Mouse (Mus musculus) gastrocnemius, postnatal 14 days (tissue): ENCODE measurements at regions not wholly inside any gene's neighbourhood (a gene's known extent, or its start where the extent isn't known, plus 50 kb on each side); places are given as distances from the start of the nearest gene placed in this dataset.

Experiments
- DNase-seq: peaks from one replicate; pipeline ENCODE4 v3.0.0; 2021; ENCODE audit warnings: mixed read lengths
- intact Hi-C: fragments of 180-260 bp; cut with DNase I; formaldehyde crosslinking; loops from one replicate; pipeline ENCODE4 v1.15.1; 2025; ENCODE audit warnings: low total_unique reads

GRCm38 (mm10) chr8:33081941-33082340 is 346.6 kb upstream of the 5930422O12Rik start:
- no peak for DNase-seq
- intact Hi-C loops: no loop called here

DNA sequence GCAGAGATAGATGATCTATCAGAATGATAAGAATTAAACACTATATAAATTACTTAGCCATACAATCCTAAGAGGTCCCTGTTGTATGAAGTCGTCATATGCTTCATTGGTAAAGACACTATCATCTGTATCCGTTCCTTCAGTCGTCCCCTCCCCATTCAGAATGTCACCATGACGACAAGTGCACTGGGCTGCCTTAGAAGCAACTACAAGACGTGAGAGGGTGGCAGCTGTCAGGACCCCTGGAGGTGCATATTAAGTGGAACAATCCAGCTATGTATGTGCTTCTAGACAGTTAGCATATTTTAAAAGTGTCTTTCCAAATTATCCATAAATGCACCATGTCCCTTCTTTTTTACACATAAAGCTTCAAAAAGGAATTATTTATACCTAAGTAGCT is 343.0 kb upstream of the 5930422O12Rik start:
- intact Hi-C loops: no loop called here
- DNase-seq: no peak

- intact Hi-C loops: no loop called here
- DNase-seq: no peak
These were observed 338.8 kb upstream of the 5930422O12Rik start for GRCm38 (mm10) chr8:33089731-33090130.

- intact Hi-C loops: no loop called here
- no peak for DNase-seq
These were observed 319.6 kb upstream of the 5930422O12Rik start for GRCm38 (mm10) chr8:33108914-33109313.

DNA sequence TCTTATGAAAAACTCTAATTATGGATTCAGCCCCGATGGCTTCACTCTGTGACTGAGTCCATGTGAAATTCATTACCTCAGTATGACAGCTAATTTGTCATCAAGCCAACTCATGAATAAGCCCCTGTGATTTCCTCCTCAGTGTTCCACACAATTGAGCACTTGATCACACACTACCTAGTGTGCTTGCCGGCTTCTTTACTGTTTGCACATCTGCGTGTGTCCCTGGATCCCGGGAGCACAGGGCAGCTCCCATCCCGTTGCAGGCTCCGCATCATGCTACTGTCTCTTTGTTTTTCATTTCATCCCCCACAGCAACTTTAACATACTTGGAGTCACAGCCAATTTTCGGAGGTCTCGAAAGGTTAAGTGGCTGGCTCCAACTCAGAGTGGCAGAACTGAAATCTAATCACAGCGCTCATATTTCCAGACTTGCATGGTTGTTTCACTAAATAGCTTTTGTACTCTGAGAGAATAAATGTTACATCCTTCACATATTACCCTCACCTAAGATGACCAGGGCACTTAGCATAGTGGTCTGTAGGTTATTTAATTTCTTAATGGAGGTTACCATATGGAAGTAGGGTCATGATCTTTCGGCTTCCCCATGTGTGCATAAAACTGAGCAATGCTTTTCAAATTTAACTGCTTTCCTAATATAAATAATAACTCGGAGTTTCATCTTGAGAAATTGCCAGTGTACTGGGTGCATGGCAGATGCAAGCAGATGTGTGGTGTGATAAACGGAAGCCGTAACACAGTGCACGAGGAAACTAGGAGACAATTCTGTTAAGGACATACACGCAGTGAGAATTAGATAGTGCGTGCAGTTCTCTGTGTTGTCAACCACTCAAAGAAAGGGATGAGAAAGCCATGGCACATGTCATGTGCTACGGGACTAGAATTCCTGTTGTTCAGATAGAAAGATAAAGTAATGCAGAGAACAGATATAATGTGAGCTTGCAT is 313.0 kb upstream of the 5930422O12Rik start:
- no peak for DNase-seq
- intact Hi-C loops: no loop called here

- intact Hi-C loops: no loop called here
- no peak for DNase-seq
These were observed 305.4 kb upstream of the 5930422O12Rik start for GRCm38 (mm10) chr8:33123061-33123587.

DNA sequence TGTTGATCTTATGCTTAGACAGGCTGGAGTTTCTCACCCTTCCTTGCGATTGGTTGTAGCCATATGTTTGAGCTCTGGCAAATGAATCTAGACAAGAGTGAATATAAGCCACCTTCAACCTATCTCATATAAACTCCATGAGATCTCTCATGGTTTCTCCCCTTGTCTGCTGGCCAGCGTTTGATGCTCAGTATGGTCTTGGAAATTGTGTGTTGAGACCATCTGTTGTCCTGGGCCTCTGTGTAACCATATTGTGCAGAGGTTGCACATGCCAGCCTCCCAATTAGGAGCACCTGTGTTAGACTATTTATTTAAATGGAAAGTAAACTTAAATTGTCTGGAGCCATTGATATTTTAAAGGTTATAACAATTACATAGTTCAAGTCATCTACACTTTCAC is 301.5 kb upstream of the 5930422O12Rik start:
- intact Hi-C loops: no loop called here

DNA sequence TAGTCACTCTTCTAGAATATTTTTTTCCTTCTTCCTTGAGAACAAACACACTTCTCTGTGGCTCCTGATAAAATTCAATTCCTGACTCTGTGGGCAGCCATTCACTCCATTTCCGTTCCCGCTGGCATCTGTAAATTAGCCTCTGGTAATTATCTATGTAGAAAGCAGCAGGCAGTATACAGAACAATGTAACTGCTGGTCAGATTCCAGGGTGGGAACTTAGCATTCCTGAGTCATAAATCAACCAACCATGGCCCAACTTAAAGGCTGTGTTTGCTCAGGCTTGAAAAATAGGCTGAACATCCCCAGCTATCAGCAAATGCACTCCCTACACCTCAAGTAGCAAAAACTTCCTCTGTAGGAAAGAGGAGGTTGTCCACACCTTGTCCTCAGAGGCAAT is 289.6 kb upstream of the 5930422O12Rik start:
- intact Hi-C loops: no loop called here
- DNase-seq: no peak

More for the DNA sequence above, 301.5 kb upstream of the 5930422O12Rik start:
- DNase-seq: no peak

GRCm38 (mm10) chr8:33139850-33140249 is 288.7 kb upstream of the 5930422O12Rik start:
- intact Hi-C loops: no loop called here

DNA sequence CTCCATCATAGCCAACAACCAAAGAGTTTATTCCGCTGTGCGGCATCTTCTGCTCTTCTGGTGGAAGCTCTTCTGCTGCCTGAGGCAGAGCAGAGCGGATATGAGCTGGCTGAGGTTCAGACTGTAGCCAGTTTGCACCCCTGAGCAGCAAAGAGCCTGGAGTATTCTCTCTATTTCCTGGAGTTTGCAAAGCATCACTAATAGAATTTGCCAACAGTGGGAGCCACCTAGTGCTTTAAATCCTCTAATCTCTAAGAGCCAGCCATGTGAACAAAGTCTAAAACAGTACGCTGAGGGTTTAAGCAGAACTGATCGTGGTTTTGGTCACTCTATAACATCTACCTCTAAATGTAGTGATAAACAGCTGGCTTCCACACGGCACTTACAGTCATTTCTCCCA is 250.9 kb upstream of the 5930422O12Rik start:
- intact Hi-C loops: no loop called here
- no peak for DNase-seq

More at GRCm38 (mm10) chr8:33139850-33140249, 288.7 kb upstream of the 5930422O12Rik start:
- no peak for DNase-seq

GRCm38 (mm10) chr8:33183029-33183428 is 245.5 kb upstream of the 5930422O12Rik start:
- DNase-seq: no peak
- intact Hi-C loops: loop anchor here (5.0 kb wide), 1 partner anchor 891 kb away; no protein-coding TSS in a partner anchor
